Mouse (Mus musculus) myocyte (in vitro differentiated cells): Measurements from ENCODE around the gene Xirp1.

Experiments
- POLR2A ChIP-seq: IDR thresholded peaks from one replicate; pipeline ENCODE4 v1.6.1; 2011; ENCODE audit warnings: low read depth, mild to moderate bottlenecking, control low read depth, moderate library complexity; ENCODE audit not compliant: insufficient read length
- POLR2AphosphoS2 ChIP-seq: IDR thresholded peaks from one replicate; pipeline ENCODE4 v1.6.1; 2011; ENCODE audit warnings: low read depth, control low read depth; ENCODE audit not compliant: insufficient read length

- TF ChIP-seq POLR2A (no peak), POLR2AphosphoS2 (no peak)
These were observed 48.1 kb downstream of the Xirp1 start for GRCm38 (mm10) chr9:119975286-119975685.
